Mouse (Mus musculus): ENCODE data around the gene Dazap2. TPM values are rescaled to one million over a fixed set of nuclear protein-coding genes. Genes with fewer than 3 reads are reported as not detected.
"Not testable (repeated sequence)": the region's sequence is repeated elsewhere in the genome, so short reads cannot be mapped to it uniquely, and the experiment has no call there.

Gene Dazap2
- polyA plus RNA-seq, 1 experiment from 2014 or later, result 241 TPM

- H3K4me3 ChIP-seq (replicated peaks), result no peak overlapping the region
- no peak overlapping the region for H3K27ac ChIP-seq
- no peak for ATAC-seq (replicated peaks; ENCODE audit: low FRiP score)
- H3K27me3 ChIP-seq, result no peaks in the 10 kb centered on the region
- no peak overlapping the region for H3K4me2 ChIP-seq
- no peaks in the 10 kb centered on the region for H3K9me3 ChIP-seq (replicated peaks)
- no peak overlapping the region for H3K9ac ChIP-seq
- peaks cover 27% of the 10 kb centered on the region for H3K4me1 ChIP-seq
- peaks cover 6% of the 10 kb centered on the region; the same call in 1 of the 2 replicates for H3K36me3 ChIP-seq
- WGBS, result 70% methylated on average over 2 of the region's 2 CpGs
These were observed 2.7 kb upstream of the Dazap2 start for GRCm38 (mm10) chr15:100612432-100612831.

GRCm38 (mm10) chr15:100613584-100613983 is 1.6 kb upstream of the Dazap2 start:
- no peak for ATAC-seq (replicated peaks; ENCODE audit: low FRiP score)
- 9% methylated on average over 16 of the region's 16 CpGs for whole genome bisulfite sequencing
- H3K36me3 ChIP-seq, result peaks cover 18% of the 10 kb centered on the region
- no peaks in the 10 kb centered on the region for H3K9me3 ChIP-seq (replicated peaks)
- H3K4me1 ChIP-seq, result peaks cover 29% of the 10 kb centered on the region
- peak overlapping the region; percentile 47 for H3K4me2 ChIP-seq
- no peak overlapping the region for H3K9ac ChIP-seq
- no peak overlapping the region for H3K27ac ChIP-seq
- no peaks in the 10 kb centered on the region for H3K27me3 ChIP-seq
- H3K4me3 ChIP-seq (replicated peaks), result 0 out of 2 replicates have a peak overlapping the region, but pooled peaks have one; percentile 9

- Histone ChIP-seq H3K27me3 (no peaks in the 10 kb centered on the region), H3K4me2 (peak overlapping the region; percentile 90), H3K36me3 (peaks cover 26% of the 10 kb centered on the region), H3K4me3 (replicated peaks) (peak overlapping the region; percentile 98), H3K27ac (peak overlapping the region; percentile 99), H3K4me1 (peaks cover 29% of the 10 kb centered on the region), H3K9me3 (replicated peaks) (no peaks in the 10 kb centered on the region), H3K9ac (peak overlapping the region; percentile 56)
- 9% methylated on average over 43 of the region's 43 CpGs for WGBS
- ATAC-seq (replicated peaks; ENCODE audit: low FRiP score), result peak; percentile 55; the same call in 1 of the 2 replicates
These were observed 742 bp upstream of the Dazap2 start for GRCm38 (mm10) chr15:100614218-100614995.

- peak overlapping the region; percentile 91 for H3K9ac ChIP-seq
- under 1% methylated on average over 38 of the region's 43 CpGs for WGBS
- H3K27ac ChIP-seq, result peak overlapping the region; percentile 99
These were observed 674 bp downstream of the Dazap2 start for GRCm38 (mm10) chr15:100615825-100616220.

GRCm38 (mm10) chr15:100616221-100616620 is 1.1 kb downstream of the Dazap2 start:
- Histone ChIP-seq H3K36me3 (peaks cover 42% of the 10 kb centered on the region), H3K4me3 (replicated peaks) (peak overlapping the region; percentile 98), H3K27ac (peak overlapping the region; percentile 99), H3K9me3 (replicated peaks) (no peaks in the 10 kb centered on the region), H3K4me2 (peak overlapping the region; percentile 90), H3K4me1 (peaks cover 29% of the 10 kb centered on the region), H3K27me3 (no peaks in the 10 kb centered on the region), H3K9ac (peak overlapping the region; percentile 91)
- ATAC-seq (replicated peaks; ENCODE audit: low FRiP score), result peak; percentile 5; the same call in 1 of the 2 replicates
- 0% methylated on average over 19 of the region's 19 CpGs for whole genome bisulfite sequencing

More at GRCm38 (mm10) chr15:100615825-100616220, 674 bp downstream of the Dazap2 start:
- Histone ChIP-seq H3K4me3 (replicated peaks) (peak overlapping the region; percentile 98), H3K36me3 (peaks cover 40% of the 10 kb centered on the region), H3K27me3 (no peaks in the 10 kb centered on the region), H3K4me1 (peaks cover 29% of the 10 kb centered on the region), H3K4me2 (peak overlapping the region; percentile 90), H3K9me3 (replicated peaks) (no peaks in the 10 kb centered on the region)
- ATAC-seq (replicated peaks; ENCODE audit: low FRiP score), result peak; percentile 87

GRCm38 (mm10) chr15:100619200-100619599 is 4.1 kb downstream of the Dazap2 start:
- no peaks in the 10 kb centered on the region for H3K27me3 ChIP-seq
- H3K4me2 ChIP-seq, result no peak overlapping the region
- ATAC-seq (replicated peaks; ENCODE audit: low FRiP score), result no peak
- H3K9ac ChIP-seq, result no peak overlapping the region
- H3K9me3 ChIP-seq (replicated peaks), result no peaks in the 10 kb centered on the region
- no peak overlapping the region for H3K27ac ChIP-seq
- 78% methylated on average over 7 of the region's 7 CpGs for WGBS
- H3K36me3 ChIP-seq, result peaks cover 45% of the 10 kb centered on the region
- H3K4me3 ChIP-seq (replicated peaks), result no peak overlapping the region
- peaks cover 18% of the 10 kb centered on the region for H3K4me1 ChIP-seq

- H3K27ac ChIP-seq, result 0 out of 2 replicates have a peak overlapping the region, but pooled peaks have one; percentile 3
- H3K4me1 ChIP-seq, result peaks cover 15% of the 10 kb centered on the region
- H3K27me3 ChIP-seq; H3K9me3 ChIP-seq (replicated peaks); H3K4me3 ChIP-seq (replicated peaks); H3K4me2 ChIP-seq; ATAC-seq (replicated peaks; ENCODE audit: low FRiP score); H3K9ac ChIP-seq: not testable (repeated sequence)
- H3K36me3 ChIP-seq, result peaks cover 45% of the 10 kb centered on the region
- WGBS, result 73% methylated on average over 9 of the region's 9 CpGs
These were observed 6.5 kb downstream of the Dazap2 start for GRCm38 (mm10) chr15:100621671-100622070.

- Histone ChIP-seq H3K9me3 (replicated peaks) (no peaks in the 10 kb centered on the region), H3K4me1 (peaks cover 11% of the 10 kb centered on the region), H3K36me3 (peaks cover 42% of the 10 kb centered on the region), H3K9ac (no peak overlapping the region), H3K4me3 (replicated peaks) (no peak overlapping the region), H3K27me3 (no peaks in the 10 kb centered on the region), H3K4me2 (no peak overlapping the region), H3K27ac (peak overlapping the region; percentile 3; the same call in 1 of the 2 replicates)
- no peak for ATAC-seq (replicated peaks; ENCODE audit: low FRiP score)
- 84% methylated on average over 7 of the region's 7 CpGs for WGBS
These were observed 7.0 kb downstream of the Dazap2 start for GRCm38 (mm10) chr15:100622164-100622563.

- no peak overlapping the region for H3K27ac ChIP-seq
- no peak overlapping the region for H3K4me3 ChIP-seq (replicated peaks)
- H3K4me1 ChIP-seq, result peaks cover 22% of the 10 kb centered on the region
- H3K36me3 ChIP-seq, result peaks cover 26% of the 10 kb centered on the region
- no peak for ATAC-seq (replicated peaks; ENCODE audit: low FRiP score)
- no peaks in the 10 kb centered on the region for H3K9me3 ChIP-seq (replicated peaks)
- no peak overlapping the region for H3K9ac ChIP-seq
- WGBS, result 91% methylated on average over 9 of the region's 9 CpGs
- H3K27me3 ChIP-seq, result no peaks in the 10 kb centered on the region
- no peak overlapping the region for H3K4me2 ChIP-seq
These were observed 8.6 kb downstream of the Dazap2 start for GRCm38 (mm10) chr15:100623754-100624153.

- no peak for ATAC-seq (replicated peaks; ENCODE audit: low FRiP score)
- H3K9me3 ChIP-seq (replicated peaks), result no peaks in the 10 kb centered on the region
- no peak overlapping the region for H3K4me2 ChIP-seq
- peaks cover 19% of the 10 kb centered on the region for H3K36me3 ChIP-seq
- H3K4me1 ChIP-seq, result peaks cover 28% of the 10 kb centered on the region
- H3K4me3 ChIP-seq (replicated peaks), result no peak overlapping the region
- H3K9ac ChIP-seq, result no peak overlapping the region
- 91% methylated on average over 3 of the region's 3 CpGs for WGBS
- H3K27me3 ChIP-seq, result no peaks in the 10 kb centered on the region
- H3K27ac ChIP-seq, result no peak overlapping the region
These were observed 9.3 kb downstream of the Dazap2 start for GRCm38 (mm10) chr15:100624435-100624834.

- ATAC-seq (replicated peaks; ENCODE audit: low FRiP score), result no peak
- no peak overlapping the region for H3K4me3 ChIP-seq (replicated peaks)
- WGBS, result 23% methylated on average over 10 of the region's 10 CpGs
- no peak overlapping the region for H3K4me2 ChIP-seq
- peak overlapping the region; percentile 24; the same call in 1 of the 2 replicates for H3K27ac ChIP-seq
- H3K4me1 ChIP-seq, result peaks cover 34% of the 10 kb centered on the region
- no peaks in the 10 kb centered on the region; the same call in 1 of the 2 replicates for H3K27me3 ChIP-seq
- peaks cover 1% of the 10 kb centered on the region; the same call in 1 of the 2 replicates for H3K36me3 ChIP-seq
- no peaks in the 10 kb centered on the region for H3K9me3 ChIP-seq (replicated peaks)
- H3K9ac ChIP-seq, result no peak overlapping the region
These were observed 12.1 kb downstream of the Dazap2 start for GRCm38 (mm10) chr15:100627287-100627686.

GRCm38 (mm10) chr15:100627774-100628370 is 12.7 kb downstream of the Dazap2 start:
- Histone ChIP-seq H3K9ac (no peak overlapping the region), H3K36me3 (no peaks in the 10 kb centered on the region), H3K27me3 (no peaks in the 10 kb centered on the region; the same call in 1 of the 2 replicates), H3K4me3 (replicated peaks) (no peak overlapping the region), H3K9me3 (replicated peaks) (no peaks in the 10 kb centered on the region), H3K27ac (peak overlapping the region; percentile 24; the same call in 1 of the 2 replicates), H3K4me1 (peaks cover 40% of the 10 kb centered on the region), H3K4me2 (no peak overlapping the region)
- ATAC-seq (replicated peaks; ENCODE audit: low FRiP score), result no peak
- WGBS, result 10% methylated on average over 11 of the region's 11 CpGs

Measured in kidney, embryonic 15.5 days (tissue).